Mouse (Mus musculus): ENCODE measurements around the gene Ndufb4. TPM values are rescaled to one million over a fixed set of nuclear protein-coding genes. Genes with fewer than 3 reads are reported as not detected.

Ndufb4 gene
- polyA plus RNA-seq, 1 experiment from 2014 or later = 60.0 TPM

DNA sequence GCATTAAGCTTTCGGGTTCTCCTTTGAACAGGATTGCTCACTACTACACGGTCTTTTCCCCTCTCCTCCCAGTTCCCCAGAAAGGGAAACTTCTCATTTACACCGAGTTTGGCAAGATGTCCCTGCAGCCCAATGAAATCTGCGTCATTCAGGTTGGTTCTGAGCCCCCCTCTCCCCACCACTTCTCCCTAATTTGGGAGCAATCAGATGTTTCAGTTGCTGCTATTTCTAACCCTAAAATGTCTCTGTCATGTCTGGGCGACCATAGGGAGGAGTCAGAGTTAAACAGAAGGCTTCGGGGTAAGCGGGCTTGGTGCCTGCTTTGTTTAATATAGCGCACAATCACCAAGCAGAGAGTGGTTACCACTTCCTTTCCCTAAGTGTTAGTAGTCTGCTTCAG lies 38.1 kb downstream of the Ndufb4 start:
- H3K9me3 ChIP-seq (ENCODE audit: control insufficient read depth, low read length) = no peaks in the 10 kb centered on the region
- ATAC-seq (ENCODE audit: low FRiP score) (no peak), DNase-seq (ENCODE audit: low spot score) (no peak)
- H3K9ac ChIP-seq (ENCODE audit: low read depth, low read length) = no peak overlapping the region
- H3K4me3 ChIP-seq (ENCODE audit: low read depth, low read length) = no peak overlapping the region
- no peak overlapping the region for H3K27ac ChIP-seq (ENCODE audit: low read depth, low read length)
- H3K4me2 ChIP-seq (replicated peaks; ENCODE audit: low read depth, low read length) = no peak overlapping the region
- no peaks in the 10 kb centered on the region for H3K27me3 ChIP-seq (ENCODE audit: control insufficient read depth, insufficient read depth, low read length)
- no peaks in the 10 kb centered on the region for H3K4me1 ChIP-seq (replicated peaks; ENCODE audit: control insufficient read depth, insufficient read depth, low read length)
- 80% methylated on average over 8 of the region's 8 CpGs for WGBS
- H3K36me3 ChIP-seq (ENCODE audit: control insufficient read depth, insufficient read depth, low read length) = no peaks in the 10 kb centered on the region

DNA sequence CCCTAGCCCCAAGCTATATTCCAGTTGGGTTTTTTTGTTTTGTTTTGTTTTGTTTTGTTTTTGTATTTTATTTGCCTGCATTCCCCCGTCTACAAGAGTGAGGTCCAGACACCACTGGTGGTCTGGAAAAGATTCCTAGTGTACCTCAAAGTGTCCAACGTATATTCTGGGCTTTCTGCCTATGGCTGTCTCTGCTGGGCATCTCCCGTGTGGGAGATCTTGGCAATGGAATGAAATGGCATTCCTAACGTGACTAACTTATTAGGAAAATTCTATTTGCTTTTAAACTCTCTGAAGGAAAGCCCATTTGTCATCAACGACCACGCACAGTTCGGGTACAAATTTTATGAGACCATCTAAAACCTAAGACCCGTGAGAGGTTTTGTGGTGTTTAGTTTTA lies 38.8 kb downstream of the Ndufb4 start:
- H3K9ac ChIP-seq (ENCODE audit: low read depth, low read length) = no peak overlapping the region
- DNase-seq (ENCODE audit: low spot score) = no peak
- H3K4me2 ChIP-seq (replicated peaks; ENCODE audit: low read depth, low read length) = no peak overlapping the region
- H3K36me3 ChIP-seq (ENCODE audit: control insufficient read depth, insufficient read depth, low read length) = no peaks in the 10 kb centered on the region
- no peaks in the 10 kb centered on the region for H3K27me3 ChIP-seq (ENCODE audit: control insufficient read depth, insufficient read depth, low read length)
- 86% methylated on average over 8 of the region's 8 CpGs for WGBS
- no peaks in the 10 kb centered on the region for H3K9me3 ChIP-seq (ENCODE audit: control insufficient read depth, low read length)
- H3K27ac ChIP-seq (ENCODE audit: low read depth, low read length) = no peak overlapping the region
- ATAC-seq (ENCODE audit: low FRiP score) = no peak
- no peak overlapping the region for H3K4me3 ChIP-seq (ENCODE audit: low read depth, low read length)
- no peaks in the 10 kb centered on the region for H3K4me1 ChIP-seq (replicated peaks; ENCODE audit: control insufficient read depth, insufficient read depth, low read length)

DNA sequence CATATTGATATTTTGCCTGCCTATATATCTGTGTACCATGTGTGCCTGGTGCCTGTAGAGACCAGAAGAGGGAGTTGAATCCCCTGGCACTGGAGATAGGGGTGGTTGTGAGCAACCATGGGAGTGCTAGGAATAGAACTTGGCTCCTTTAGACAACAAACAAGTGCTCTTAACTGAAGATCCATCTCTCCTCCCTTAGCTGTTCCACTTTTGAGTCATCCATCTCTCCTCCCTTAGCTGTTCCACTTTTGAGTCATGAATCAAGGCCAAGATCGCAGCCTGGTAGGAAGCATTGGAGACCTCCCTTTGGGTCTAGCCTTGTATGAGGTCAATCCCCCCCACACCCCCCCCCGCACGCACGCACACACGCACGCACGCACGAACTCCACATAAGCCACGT lies 39.7 kb downstream of the Ndufb4 start:
- H3K4me2 ChIP-seq (replicated peaks; ENCODE audit: low read depth, low read length) = no peak overlapping the region
- DNase-seq (ENCODE audit: low spot score) (no peak), ATAC-seq (ENCODE audit: low FRiP score) (no peak)
- H3K9ac ChIP-seq (ENCODE audit: low read depth, low read length) = no peak overlapping the region
- H3K9me3 ChIP-seq (ENCODE audit: control insufficient read depth, low read length) = no peaks in the 10 kb centered on the region
- WGBS = 91% methylated on average over 9 of the region's 9 CpGs
- H3K27ac ChIP-seq (ENCODE audit: low read depth, low read length) = no peak overlapping the region
- H3K27me3 ChIP-seq (ENCODE audit: control insufficient read depth, insufficient read depth, low read length) = no peaks in the 10 kb centered on the region
- no peaks in the 10 kb centered on the region for H3K4me1 ChIP-seq (replicated peaks; ENCODE audit: control insufficient read depth, insufficient read depth, low read length)
- no peaks in the 10 kb centered on the region for H3K36me3 ChIP-seq (ENCODE audit: control insufficient read depth, insufficient read depth, low read length)
- H3K4me3 ChIP-seq (ENCODE audit: low read depth, low read length) = no peak overlapping the region

DNA sequence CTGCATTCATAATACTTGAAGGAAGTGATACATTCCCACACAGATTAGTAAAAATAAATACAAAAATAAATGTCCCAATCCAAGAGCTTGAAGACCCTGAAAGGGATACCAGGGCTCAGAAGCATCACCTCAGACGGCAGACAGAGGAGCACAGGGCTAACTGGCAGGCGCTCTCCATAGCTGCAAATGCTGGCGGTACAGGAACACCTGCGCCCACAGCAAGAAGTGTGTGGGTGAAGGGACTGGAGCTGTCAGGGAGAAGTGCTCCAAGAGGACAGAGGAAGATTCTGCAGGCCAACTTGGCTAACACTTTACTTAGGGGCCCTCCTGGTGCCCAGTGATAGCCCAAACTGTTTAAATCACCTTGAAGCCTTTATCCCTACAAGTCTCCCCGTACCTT lies 42.2 kb downstream of the Ndufb4 start:
- ATAC-seq (ENCODE audit: low FRiP score) (no peak), DNase-seq (ENCODE audit: low spot score) (no peak)
- Histone ChIP-seq H3K27me3 (ENCODE audit: control insufficient read depth, insufficient read depth, low read length) (no peaks in the 10 kb centered on the region), H3K9me3 (ENCODE audit: control insufficient read depth, low read length) (no peaks in the 10 kb centered on the region), H3K4me1 (replicated peaks; ENCODE audit: control insufficient read depth, insufficient read depth, low read length) (no peaks in the 10 kb centered on the region), H3K36me3 (ENCODE audit: control insufficient read depth, insufficient read depth, low read length) (no peaks in the 10 kb centered on the region), H3K9ac (ENCODE audit: low read depth, low read length) (no peak overlapping the region), H3K27ac (ENCODE audit: low read depth, low read length) (no peak overlapping the region), H3K4me2 (replicated peaks; ENCODE audit: low read depth, low read length) (no peak overlapping the region), H3K4me3 (ENCODE audit: low read depth, low read length) (no peak overlapping the region)
- WGBS = 88% methylated on average over 5 of the region's 5 CpGs

DNA sequence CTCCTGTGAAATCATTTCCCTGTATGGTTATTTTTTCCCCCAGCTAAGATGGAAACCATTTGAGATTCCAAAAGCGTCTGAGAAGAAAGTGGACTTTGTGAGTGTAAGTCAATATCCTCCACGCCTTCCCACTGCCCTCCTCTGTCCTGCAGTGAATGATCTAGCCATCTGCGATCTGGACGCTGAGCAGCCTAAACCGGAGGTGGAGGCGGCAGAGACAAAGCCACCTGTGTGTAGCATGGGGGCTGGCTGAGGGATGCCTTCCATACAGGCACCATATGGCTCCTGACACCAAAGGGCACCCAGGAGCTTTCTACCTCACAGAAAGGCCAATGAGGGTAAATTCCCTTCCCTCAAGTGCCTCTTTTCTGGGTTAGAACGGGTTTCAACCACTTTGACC lies 43.2 kb downstream of the Ndufb4 start:
- DNase-seq (ENCODE audit: low spot score) = no peak

DNA sequence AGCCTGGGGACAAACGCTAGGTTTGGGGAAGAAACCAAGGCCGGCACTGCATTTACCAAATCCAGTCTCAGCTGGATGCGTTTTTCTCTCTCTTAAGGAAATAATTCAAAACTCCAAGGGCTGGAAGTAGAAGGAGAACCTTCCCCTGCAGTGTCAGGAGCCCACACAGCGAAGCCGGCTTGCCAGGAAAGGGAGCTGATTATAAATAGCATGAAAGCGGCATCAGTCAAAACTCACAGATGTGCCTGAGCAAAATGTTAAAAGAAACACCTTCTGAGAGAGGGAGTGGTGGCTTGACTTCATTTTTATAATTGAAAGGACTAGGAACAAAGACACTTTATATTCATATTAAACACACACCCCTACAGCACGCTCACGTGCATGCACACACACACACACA lies 43.9 kb downstream of the Ndufb4 start:
- Histone ChIP-seq H3K9ac (ENCODE audit: low read depth, low read length) (no peak overlapping the region), H3K36me3 (ENCODE audit: control insufficient read depth, insufficient read depth, low read length) (no peaks in the 10 kb centered on the region), H3K4me3 (ENCODE audit: low read depth, low read length) (no peak overlapping the region), H3K9me3 (ENCODE audit: control insufficient read depth, low read length) (no peaks in the 10 kb centered on the region), H3K27me3 (ENCODE audit: control insufficient read depth, insufficient read depth, low read length) (no peaks in the 10 kb centered on the region), H3K4me1 (replicated peaks; ENCODE audit: control insufficient read depth, insufficient read depth, low read length) (no peaks in the 10 kb centered on the region), H3K27ac (ENCODE audit: low read depth, low read length) (no peak overlapping the region), H3K4me2 (replicated peaks; ENCODE audit: low read depth, low read length) (no peak overlapping the region)
- WGBS = 82% methylated on average over 8 of the region's 8 CpGs
- ATAC-seq (ENCODE audit: low FRiP score) (no peak), DNase-seq (ENCODE audit: low spot score) (no peak)

More for the DNA sequence above, 43.2 kb downstream of the Ndufb4 start:
- no peak overlapping the region for H3K4me2 ChIP-seq (replicated peaks; ENCODE audit: low read depth, low read length)
- H3K36me3 ChIP-seq (ENCODE audit: control insufficient read depth, insufficient read depth, low read length) = no peaks in the 10 kb centered on the region
- 60% methylated on average over 7 of the region's 7 CpGs for WGBS
- no peaks in the 10 kb centered on the region for H3K9me3 ChIP-seq (ENCODE audit: control insufficient read depth, low read length)
- no peaks in the 10 kb centered on the region for H3K27me3 ChIP-seq (ENCODE audit: control insufficient read depth, insufficient read depth, low read length)
- H3K9ac ChIP-seq (ENCODE audit: low read depth, low read length) = no peak overlapping the region
- no peak for ATAC-seq (ENCODE audit: low FRiP score)
- H3K27ac ChIP-seq (ENCODE audit: low read depth, low read length) = no peak overlapping the region
- no peaks in the 10 kb centered on the region for H3K4me1 ChIP-seq (replicated peaks; ENCODE audit: control insufficient read depth, insufficient read depth, low read length)
- H3K4me3 ChIP-seq (ENCODE audit: low read depth, low read length) = no peak overlapping the region

DNA sequence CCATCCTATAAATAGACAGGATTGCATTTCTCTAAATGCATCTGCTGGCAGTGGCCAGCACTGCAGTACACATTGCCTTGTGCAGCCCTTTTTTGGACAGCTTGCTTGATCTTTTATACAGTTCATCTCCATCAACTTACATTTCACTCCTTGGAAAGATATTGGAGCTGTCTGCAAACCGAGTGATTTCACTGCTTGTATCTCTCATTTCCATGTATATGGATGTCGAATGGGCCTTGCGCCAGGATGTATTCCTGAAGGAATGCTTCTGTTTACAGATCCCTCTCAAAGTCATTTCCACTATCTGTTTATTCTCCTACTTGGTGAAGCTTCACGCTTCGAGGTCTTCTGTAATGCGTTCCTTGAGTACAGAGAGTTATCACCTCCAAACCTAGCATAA lies 50.0 kb downstream of the Ndufb4 start:
- Histone ChIP-seq H3K27ac (ENCODE audit: low read depth, low read length) (no peak overlapping the region), H3K27me3 (ENCODE audit: control insufficient read depth, insufficient read depth, low read length) (no peaks in the 10 kb centered on the region), H3K9me3 (ENCODE audit: control insufficient read depth, low read length) (no peaks in the 10 kb centered on the region), H3K36me3 (ENCODE audit: control insufficient read depth, insufficient read depth, low read length) (no peaks in the 10 kb centered on the region), H3K4me1 (replicated peaks; ENCODE audit: control insufficient read depth, insufficient read depth, low read length) (no peaks in the 10 kb centered on the region), H3K4me2 (replicated peaks; ENCODE audit: low read depth, low read length) (no peak overlapping the region), H3K9ac (ENCODE audit: low read depth, low read length) (no peak overlapping the region), H3K4me3 (ENCODE audit: low read depth, low read length) (no peak overlapping the region)
- DNase-seq (ENCODE audit: low spot score) (no peak), ATAC-seq (ENCODE audit: low FRiP score) (no peak)
- WGBS = 94% methylated on average over 6 of the region's 6 CpGs

DNA sequence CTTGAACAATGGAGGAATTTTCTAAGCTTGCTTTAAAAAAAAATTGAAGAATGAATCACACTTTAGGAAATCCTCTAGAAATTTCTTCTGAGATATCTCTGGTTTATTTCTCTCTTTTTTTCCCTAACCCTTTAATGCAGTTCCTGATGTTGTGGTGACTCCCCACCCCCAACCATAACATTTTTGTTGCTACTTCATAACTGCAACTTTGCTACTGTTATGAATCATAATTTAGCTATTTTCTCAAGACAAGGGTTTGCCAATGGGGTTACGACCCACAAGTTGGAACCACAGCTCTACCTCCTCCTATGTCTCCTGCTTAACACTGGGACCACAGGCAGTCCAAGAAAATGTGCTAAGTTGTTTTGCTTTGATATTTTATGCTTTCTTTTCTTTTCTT lies 50.8 kb downstream of the Ndufb4 start:
- ATAC-seq (ENCODE audit: low FRiP score) (no peak), DNase-seq (ENCODE audit: low spot score) (no peak)
- Histone ChIP-seq H3K27ac (ENCODE audit: low read depth, low read length) (no peak overlapping the region), H3K4me3 (ENCODE audit: low read depth, low read length) (no peak overlapping the region), H3K9ac (ENCODE audit: low read depth, low read length) (no peak overlapping the region), H3K27me3 (ENCODE audit: control insufficient read depth, insufficient read depth, low read length) (no peaks in the 10 kb centered on the region), H3K36me3 (ENCODE audit: control insufficient read depth, insufficient read depth, low read length) (no peaks in the 10 kb centered on the region), H3K9me3 (ENCODE audit: control insufficient read depth, low read length) (no peaks in the 10 kb centered on the region), H3K4me2 (replicated peaks; ENCODE audit: low read depth, low read length) (no peak overlapping the region), H3K4me1 (replicated peaks; ENCODE audit: control insufficient read depth, insufficient read depth, low read length) (no peaks in the 10 kb centered on the region)
- WGBS = 87% methylated on average over 1 of the region's 1 CpGs

DNA sequence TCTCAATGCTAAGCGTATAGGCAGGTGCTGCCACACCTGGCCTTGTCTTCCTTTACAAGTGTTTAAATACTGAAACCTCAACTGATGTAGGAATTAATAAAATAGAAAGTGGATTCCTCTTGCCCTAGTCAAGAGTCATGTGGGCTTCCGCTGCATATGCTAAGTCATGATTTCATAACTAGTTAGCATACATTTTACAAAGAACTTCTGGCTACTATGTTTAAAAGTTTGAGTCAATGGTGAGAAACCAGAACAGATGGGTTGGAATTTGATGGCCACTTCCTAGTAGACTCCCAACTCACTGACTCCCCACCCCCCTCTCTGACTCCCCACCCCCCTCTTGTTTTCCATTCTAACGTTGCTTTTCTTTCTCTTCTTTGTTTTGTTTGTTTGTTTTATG lies 54.9 kb downstream of the Ndufb4 start:
- no peak overlapping the region for H3K27ac ChIP-seq (ENCODE audit: low read depth, low read length)
- 82% methylated on average over 3 of the region's 3 CpGs for WGBS
- ATAC-seq (ENCODE audit: low FRiP score) = no peak

More for the DNA sequence above, 54.9 kb downstream of the Ndufb4 start:
- Histone ChIP-seq H3K9me3 (ENCODE audit: control insufficient read depth, low read length) (no peaks in the 10 kb centered on the region), H3K4me3 (ENCODE audit: low read depth, low read length) (no peak overlapping the region), H3K4me1 (replicated peaks; ENCODE audit: control insufficient read depth, insufficient read depth, low read length) (no peaks in the 10 kb centered on the region), H3K36me3 (ENCODE audit: control insufficient read depth, insufficient read depth, low read length) (no peaks in the 10 kb centered on the region), H3K9ac (ENCODE audit: low read depth, low read length) (no peak overlapping the region), H3K27me3 (ENCODE audit: control insufficient read depth, insufficient read depth, low read length) (no peaks in the 10 kb centered on the region), H3K4me2 (replicated peaks; ENCODE audit: low read depth, low read length) (no peak overlapping the region)
- no peak for DNase-seq (ENCODE audit: low spot score)
